Mouse (Mus musculus) MEL-GATA-1-ER (cell line): ENCODE measurements at regions not wholly inside any gene's neighbourhood (a gene's known extent, or its start where the extent isn't known, plus 50 kb on each side); places are given as distances from the start of the nearest gene placed in this dataset.

Source experiments
- DNase-seq: peaks from one replicate; pipeline ENCODE4 v3.0.0-alpha.2; 2012; ENCODE audit warnings: low read depth; ENCODE audit errors: extremely low read depth

GRCm38 (mm10) chrY:4829350-4829749 lies 214.4 kb upstream of the Gm20918 start:
- DNase-seq = peak; percentile 67
